Mouse (Mus musculus) retina, postnatal 1 day (tissue): ENCODE measurements around the gene Sub1.

Experiments
- DNase-seq: peaks from one replicate; pipeline ENCODE4 v3.0.0-alpha.2; 2012

Sub1 gene

GRCm38 (mm10) chr15:11963791-11964525, 32.8 kb downstream of the Sub1 start:
- DNase-seq: no peak

GRCm38 (mm10) chr15:11959716-11960115, 37.1 kb downstream of the Sub1 start:
- DNase-seq: no peak

GRCm38 (mm10) chr15:11956129-11956528, 40.7 kb downstream of the Sub1 start:
- DNase-seq: no peak

GRCm38 (mm10) chr15:11954190-11954589, 42.6 kb downstream of the Sub1 start:
- no peak for DNase-seq

GRCm38 (mm10) chr15:11952159-11952558, 44.6 kb downstream of the Sub1 start:
- no peak for DNase-seq

GRCm38 (mm10) chr15:11951181-11951580, 45.6 kb downstream of the Sub1 start:
- no peak for DNase-seq

- DNase-seq: no peak
These were observed 46.6 kb downstream of the Sub1 start for GRCm38 (mm10) chr15:11950144-11950543.

- DNase-seq: no peak
These were observed 47.3 kb downstream of the Sub1 start for GRCm38 (mm10) chr15:11949490-11949889.

- DNase-seq: no peak
These were observed 55.9 kb downstream of the Sub1 start for GRCm38 (mm10) chr15:11940855-11941254.
